Mouse (Mus musculus): Measurements from ENCODE around the gene Txndc16.

Gene Txndc16

DNA sequence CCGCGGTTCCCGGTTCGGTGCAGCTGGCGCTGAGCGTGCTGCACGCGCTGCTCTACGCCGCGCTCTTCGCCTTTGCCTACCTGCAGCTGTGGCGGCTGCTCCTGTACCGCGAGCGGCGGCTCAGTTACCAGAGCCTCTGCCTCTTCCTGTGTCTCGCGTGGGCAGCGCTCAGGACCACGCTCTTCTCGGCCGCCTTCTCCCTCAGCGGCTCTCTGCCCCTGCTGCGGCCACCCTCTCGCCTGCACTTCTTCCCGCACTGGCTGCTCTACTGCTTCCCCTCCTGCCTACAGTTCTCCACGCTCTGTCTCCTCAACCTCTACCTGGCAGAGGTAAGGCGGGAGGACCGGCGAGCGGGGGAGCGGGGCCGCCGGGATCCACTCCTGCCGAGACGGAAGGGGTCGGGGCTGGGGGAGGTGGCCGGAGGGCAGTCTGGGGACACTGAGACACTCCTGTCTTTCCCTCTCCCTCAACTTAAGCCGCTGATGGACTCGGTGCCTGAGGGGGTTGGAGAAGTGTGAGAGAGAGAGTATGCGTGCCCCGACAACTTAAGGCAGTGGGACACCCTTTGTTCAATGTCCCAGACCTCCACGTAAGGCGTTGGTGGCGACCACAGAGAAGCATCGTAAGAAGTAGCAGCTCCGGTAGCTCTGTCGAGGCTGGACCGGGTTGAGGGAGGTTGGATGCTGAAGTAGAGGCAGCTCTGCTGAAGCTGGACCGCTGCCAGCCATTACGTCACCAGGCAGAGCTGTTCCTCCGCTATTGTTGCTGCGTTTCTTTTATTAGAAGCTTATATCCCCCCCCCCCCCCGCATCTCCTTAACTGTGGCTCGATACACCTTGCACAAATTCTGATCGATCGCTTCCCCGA is at the start of gene Txndc16:
TSS of gene Txndc16 (minus strand) at position 239 of the 867 bp plus-strand sequence.
- in situ Hi-C loops (cut with MboI; ENCODE audit: low pct_unique_long_range_greater_than_20kb in 1 of 2, low sequenced_read_pairs in 2 of 2, unreplicated experiment in 1 of 2): no loop called here

DNA sequence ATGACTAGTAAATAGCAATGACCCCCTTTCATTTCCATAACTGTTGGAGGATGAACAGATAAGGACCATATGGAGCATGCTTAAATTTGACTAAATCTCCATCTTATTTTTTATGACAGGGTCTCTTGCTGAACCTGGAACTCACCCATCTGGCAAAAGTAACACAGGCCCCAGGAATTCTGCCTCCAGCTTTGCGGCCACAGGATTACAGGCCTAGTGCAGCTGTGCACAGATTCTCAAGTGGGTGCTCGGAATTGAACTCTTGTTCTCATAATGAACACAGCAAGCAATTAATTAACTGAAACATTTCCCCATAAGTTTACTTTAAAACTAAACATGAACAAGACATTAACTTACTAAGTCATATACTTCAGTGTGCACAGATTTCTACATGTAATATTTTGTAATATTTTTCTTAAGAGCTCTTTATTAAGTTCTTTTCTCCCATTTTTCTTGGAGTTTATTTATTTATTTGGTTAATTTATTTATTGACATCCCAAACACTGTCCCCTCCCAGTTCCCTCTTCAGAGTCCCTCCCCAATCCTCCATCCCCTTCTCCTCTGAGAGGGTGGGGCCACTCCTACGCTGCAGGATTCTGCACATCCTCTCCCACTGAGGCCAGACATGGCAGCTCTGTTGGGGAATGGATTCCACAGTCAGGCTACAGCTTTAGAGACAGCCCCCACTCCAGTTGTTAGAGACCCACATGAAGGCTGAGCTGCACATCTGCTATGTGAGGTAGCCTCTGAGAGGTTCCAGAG is 43.9 kb upstream of the Txndc16 start:
- in situ Hi-C loops (cut with MboI; ENCODE audit: low pct_unique_long_range_greater_than_20kb in 1 of 2, low sequenced_read_pairs in 2 of 2, unreplicated experiment in 1 of 2): no loop called here

DNA sequence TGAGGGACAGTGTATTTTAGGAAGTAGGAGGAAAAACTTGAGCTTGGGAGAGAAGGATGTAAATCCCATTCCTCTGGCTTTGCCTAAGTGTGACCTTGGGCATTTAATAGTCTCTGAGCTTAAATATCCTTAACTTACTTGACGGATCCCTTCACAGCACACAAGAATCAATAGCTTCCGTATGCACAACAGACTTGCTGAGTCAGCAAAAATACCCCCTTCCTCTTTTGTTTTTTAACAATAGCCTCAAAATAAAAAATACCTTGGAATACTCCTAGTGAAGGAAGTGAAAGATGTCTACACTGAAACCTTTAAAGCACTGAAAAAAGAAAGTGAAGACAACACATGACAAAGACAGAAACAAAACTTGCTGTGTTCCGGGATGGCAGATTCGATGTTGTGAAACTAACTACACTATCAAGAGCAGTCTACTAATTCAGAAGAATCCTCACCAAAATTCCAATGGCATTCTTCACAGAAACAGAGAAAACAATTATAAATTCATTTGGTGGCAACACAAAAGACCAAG is 31.5 kb upstream of the Txndc16 start:
- in situ Hi-C loops (cut with MboI; ENCODE audit: low pct_unique_long_range_greater_than_20kb in 1 of 2, low sequenced_read_pairs in 2 of 2, unreplicated experiment in 1 of 2): no loop called here

DNA sequence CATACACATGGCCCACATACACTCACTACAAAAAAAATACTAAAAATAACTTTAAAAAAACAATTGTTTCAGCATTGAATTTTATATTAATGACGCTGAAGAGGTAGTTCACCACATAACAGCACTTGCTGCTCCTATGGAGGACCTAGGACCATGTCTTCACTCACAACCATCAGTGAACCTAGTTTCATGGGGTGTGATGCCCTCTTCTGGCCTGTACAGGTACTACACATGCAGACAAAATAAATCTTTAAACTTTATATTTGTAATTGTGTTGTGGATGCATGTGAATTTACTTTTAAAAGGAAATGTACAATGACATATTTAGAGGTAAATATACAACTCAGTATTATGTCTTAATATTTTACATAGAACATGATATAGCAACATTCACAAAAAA is 21.5 kb upstream of the Txndc16 start:
- in situ Hi-C loops (cut with MboI; ENCODE audit: low pct_unique_long_range_greater_than_20kb in 1 of 2, low sequenced_read_pairs in 2 of 2, unreplicated experiment in 1 of 2): loop anchor here in 1 of 2 experiments (25.0 kb wide), 1 partner anchor 254 kb away; the partner anchor contains the start of gene Ptger2

DNA sequence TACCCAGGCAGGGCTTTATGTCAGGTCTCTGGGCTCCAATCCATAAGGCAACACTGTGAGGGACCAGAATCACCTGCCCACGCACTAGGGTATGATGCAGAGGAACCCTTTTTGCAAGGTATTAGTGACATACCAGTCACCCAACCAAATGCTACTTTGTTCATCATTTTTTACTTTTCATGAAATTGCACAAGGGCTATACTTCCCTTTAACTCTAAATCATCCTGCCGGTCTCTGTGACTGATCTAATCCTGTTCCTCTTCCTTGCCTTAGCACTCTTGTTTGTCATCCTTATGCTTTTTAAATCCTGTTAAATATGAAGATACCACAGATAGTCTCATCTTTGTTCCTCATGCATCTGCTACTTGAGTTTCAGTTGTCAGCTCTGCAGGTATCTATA is 18.9 kb upstream of the Txndc16 start:
- in situ Hi-C loops (cut with MboI; ENCODE audit: low pct_unique_long_range_greater_than_20kb in 1 of 2, low sequenced_read_pairs in 2 of 2, unreplicated experiment in 1 of 2): loop anchor here in 1 of 2 experiments (25.0 kb wide), 1 partner anchor 252 kb away; the partner anchor contains the start of gene Ptger2

DNA sequence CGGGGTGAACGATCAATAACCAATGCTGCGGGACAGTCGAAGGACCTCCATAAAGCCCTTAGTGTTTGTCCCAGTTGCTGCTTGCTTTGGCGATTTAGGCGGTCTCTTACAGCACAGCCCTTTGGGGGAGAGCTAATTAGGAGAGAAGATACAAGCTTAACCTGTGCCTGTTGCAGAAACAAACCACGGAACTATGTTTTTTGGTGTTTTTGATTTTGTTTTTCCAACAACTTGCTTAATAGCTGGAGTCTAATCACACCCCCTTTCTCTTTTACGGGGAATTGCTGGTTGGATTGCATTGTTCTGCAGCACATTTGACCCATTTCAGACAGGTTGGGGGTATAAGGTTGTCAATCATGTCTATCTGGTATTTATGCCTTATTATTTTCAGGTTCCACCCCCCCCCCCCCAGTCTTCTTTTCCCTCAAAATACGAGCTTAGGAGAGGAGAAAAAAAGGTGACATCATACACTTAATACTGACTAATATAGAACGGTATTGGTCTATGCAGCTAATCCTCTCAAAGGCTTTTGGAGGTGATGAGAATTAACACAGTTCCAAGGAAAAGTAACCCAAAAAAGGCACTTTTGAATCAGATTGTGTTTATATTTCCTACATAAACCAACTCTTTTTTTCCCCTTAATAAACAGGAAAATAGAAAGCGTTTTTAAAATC is 966 bp upstream of the Txndc16 start:
- in situ Hi-C loops (cut with MboI; ENCODE audit: low pct_unique_long_range_greater_than_20kb in 1 of 2, low sequenced_read_pairs in 2 of 2, unreplicated experiment in 1 of 2): no loop called here

DNA sequence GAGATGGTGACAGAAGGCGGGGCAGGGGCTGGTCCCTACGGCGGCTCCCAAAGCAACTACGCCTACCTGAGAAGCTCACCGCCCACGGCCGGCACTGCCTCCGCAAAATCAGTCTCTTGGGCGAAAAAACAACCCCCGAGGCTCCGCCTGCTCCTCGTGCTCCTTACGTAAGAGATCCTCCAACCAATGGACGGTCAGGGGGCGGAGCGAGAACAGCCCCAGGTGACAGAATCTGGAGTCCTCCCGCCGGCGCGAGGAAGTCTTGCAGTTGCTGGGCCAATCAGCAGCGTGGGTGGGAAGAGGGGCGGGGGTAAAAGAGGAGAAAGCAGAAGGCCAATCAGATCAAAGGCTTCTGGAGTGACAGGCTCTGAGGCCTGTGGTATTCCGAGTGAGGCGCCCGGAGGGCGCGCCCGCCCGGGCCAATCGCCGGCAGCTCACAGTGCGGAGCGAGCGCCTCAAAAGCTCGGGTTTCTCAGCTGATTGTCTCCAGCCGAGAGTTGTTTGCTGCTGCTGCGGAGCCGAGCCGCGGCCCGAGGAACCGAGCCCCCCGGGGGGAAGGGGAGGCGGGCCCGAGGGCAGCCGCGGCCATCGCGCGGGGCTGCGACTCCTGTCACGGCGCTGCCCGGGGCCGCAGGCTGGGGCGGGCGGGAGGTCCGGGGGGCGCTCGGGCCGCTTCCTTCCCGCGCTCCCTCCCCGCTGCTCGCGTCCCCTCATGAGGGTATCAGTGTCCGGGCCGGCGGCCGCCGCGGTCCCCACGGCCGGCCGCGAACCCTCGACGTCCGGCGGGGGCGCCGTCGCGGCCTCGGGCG is 643 bp downstream of the Txndc16 start, which contains the start of gene Gpr137c:
TSS of gene Gpr137c (plus strand) at position 437 of the 809 bp plus-strand sequence.
- in situ Hi-C loops (cut with MboI; ENCODE audit: low pct_unique_long_range_greater_than_20kb in 1 of 2, low sequenced_read_pairs in 2 of 2, unreplicated experiment in 1 of 2): no loop called here

DNA sequence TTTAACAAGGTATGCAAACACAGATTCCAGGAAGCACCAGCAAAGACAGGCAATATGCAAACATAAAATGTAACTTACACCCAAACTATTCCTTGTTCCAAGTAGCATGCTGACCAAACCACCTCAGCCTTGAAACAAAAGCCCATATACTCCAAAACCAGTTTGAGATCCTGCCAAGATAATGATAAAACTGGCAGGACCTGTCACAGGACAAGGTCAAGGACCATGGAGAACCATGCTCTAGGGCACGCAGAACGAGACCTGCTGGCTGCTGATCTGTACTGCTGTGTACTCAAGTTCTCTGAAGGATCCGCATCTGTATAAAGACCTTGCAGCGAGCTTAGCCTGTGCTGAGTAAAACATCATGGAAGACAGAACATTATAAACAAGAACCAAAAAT is 2.4 kb downstream of the Txndc16 start:
- in situ Hi-C loops (cut with MboI; ENCODE audit: low pct_unique_long_range_greater_than_20kb in 1 of 2, low sequenced_read_pairs in 2 of 2, unreplicated experiment in 1 of 2): no loop called here

DNA sequence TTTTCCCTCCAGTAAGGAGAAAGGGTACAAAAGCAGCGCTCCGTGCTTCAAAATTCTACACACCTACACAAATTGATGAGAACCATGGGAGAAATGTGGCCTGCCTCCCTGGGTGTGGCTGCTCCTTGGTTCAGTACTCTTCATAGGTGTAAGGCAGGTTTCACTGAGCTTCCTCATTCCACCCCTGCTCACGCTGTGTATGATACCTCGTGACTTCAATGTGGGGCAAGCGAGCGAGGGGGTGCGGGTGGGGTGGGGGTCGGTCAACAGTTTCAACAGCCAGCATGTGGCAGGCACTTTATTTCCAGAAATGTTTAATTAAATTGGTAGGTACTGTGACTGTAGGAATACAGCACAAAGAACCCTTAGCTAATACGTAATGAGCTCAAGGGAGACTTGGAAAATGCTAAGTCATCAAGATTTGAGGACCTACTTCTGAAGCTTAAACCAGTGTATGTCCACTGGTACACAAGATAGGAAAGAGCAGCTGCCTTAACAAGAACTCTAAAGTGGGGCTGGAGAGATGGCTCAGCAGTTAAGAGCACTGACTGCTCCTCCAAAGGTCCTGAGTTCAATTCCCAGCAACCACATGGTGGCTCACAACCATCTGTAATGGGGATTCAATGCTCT is 3.3 kb downstream of the Txndc16 start:
- in situ Hi-C loops (cut with MboI; ENCODE audit: low pct_unique_long_range_greater_than_20kb in 1 of 2, low sequenced_read_pairs in 2 of 2, unreplicated experiment in 1 of 2): no loop called here

DNA sequence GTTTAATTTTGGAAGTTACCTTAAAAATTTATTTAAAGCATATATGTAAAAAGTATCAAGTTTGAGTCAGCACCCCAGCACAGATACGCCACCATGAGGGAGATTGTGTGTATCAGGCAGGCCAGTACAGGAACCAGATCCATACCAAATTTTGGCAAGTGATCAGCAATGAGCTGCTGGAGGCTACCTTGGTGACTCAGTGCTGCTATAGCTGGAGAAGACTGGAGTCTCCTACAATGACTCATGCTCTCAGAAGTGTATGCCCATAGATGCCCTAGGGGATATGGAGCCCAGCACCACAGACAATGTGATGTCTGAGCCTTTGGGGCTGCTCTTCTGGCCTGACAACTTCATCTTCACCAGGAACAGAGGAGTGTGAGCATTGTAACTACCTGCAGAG is 8.7 kb downstream of the Txndc16 start:
- in situ Hi-C loops (cut with MboI; ENCODE audit: low pct_unique_long_range_greater_than_20kb in 1 of 2, low sequenced_read_pairs in 2 of 2, unreplicated experiment in 1 of 2): no loop called here

DNA sequence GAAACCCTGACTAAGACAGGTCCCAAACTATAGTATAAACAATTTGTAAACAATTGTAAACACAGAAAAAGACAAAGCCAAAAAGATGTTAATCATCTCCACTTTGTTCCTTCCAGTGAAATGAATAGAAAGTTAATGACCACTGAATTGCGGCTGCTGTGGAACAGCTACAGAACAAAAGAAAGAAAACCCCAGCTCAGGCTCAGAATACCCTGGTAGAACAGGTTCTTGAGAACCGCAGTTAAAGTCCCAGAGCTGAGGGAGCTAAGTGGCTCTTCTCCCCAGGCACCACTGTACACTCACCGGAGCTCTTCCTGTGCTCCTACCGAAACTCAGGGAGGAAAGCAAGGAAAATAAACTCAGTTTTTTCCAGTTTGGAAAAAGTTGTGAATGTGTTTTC is 9.4 kb downstream of the Txndc16 start:
- in situ Hi-C loops (cut with MboI; ENCODE audit: low pct_unique_long_range_greater_than_20kb in 1 of 2, low sequenced_read_pairs in 2 of 2, unreplicated experiment in 1 of 2): no loop called here

DNA sequence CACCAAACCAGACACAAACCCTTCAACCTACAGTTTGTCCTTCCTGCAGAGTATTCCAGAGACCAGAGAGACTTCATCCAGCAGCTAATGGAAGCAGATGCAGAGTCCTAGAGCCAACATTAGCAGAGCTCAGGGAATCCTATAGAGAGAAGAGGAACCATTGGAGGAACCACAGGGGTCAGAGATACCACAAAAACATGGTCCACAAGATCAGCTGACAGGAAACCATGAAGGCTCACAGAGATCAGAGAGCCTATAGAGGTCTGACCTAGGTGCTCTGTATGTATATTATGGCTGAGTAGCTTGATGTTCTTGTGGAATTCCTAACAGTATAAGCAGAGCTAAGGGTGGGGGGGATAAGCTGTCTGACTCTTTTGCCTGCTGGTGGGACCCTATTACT is 19.5 kb downstream of the Txndc16 start:
- in situ Hi-C loops (cut with MboI; ENCODE audit: low pct_unique_long_range_greater_than_20kb in 1 of 2, low sequenced_read_pairs in 2 of 2, unreplicated experiment in 1 of 2): no loop called here

DNA sequence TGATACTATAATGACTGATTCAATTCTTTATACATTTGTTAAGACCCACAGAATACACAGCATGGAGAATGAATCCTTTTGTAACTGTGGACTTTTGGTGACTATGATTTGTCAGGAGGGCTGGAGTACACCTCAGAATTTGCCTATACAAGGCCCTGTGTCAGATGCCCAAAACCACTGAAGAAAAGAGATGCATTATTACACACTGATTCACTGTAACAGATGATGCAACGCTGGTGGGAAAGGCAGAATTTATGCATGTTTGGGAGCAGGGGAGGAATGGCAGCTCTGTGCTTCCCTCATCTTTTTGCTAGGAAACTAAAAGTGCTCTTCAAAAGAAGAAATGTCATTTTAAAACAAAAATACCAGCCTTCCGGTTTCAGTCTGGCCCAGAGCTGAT is 29.1 kb downstream of the Txndc16 start:
- in situ Hi-C loops (cut with MboI; ENCODE audit: low pct_unique_long_range_greater_than_20kb in 1 of 2, low sequenced_read_pairs in 2 of 2, unreplicated experiment in 1 of 2): no loop called here

DNA sequence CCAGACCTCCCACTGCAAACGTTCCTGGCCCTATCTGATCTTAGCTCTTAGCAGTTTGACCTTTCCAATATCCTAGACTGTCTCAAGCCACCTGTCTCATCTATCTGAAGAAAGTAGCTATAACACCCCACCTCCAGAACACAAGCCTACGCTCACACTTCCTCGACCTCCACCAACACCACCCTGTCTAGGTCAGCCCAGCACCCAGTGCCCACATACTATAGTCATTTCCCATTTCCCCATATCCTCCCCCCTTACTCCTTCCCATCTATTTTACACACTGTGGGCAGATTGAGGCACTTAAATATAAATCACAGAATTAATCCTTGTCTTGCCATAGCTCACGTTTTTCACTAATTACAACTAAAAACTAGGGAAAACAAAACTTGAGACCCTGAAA is 38.5 kb downstream of the Txndc16 start:
- in situ Hi-C loops (cut with MboI; ENCODE audit: low pct_unique_long_range_greater_than_20kb in 1 of 2, low sequenced_read_pairs in 2 of 2, unreplicated experiment in 1 of 2): no loop called here

DNA sequence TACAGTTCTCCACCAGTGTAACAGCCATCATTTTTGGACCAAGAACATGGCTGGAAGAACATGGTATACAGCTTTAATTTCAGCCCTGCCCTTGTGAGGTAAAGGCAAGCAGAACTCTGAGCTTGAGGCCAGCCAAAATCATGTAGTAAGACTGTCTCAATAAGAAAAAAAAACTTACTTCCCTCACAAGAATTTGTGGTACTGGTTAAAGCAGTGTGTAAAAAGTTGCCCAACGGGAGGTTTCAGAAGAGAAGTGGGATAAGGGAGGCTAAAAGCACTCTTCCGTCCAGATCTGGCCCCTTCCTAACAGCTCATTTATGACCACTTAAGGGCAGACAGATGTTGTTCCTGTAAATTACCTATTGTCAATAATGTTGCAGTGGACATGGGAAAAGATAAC is 40.5 kb downstream of the Txndc16 start:
- in situ Hi-C loops (cut with MboI; ENCODE audit: low pct_unique_long_range_greater_than_20kb in 1 of 2, low sequenced_read_pairs in 2 of 2, unreplicated experiment in 1 of 2): no loop called here

DNA sequence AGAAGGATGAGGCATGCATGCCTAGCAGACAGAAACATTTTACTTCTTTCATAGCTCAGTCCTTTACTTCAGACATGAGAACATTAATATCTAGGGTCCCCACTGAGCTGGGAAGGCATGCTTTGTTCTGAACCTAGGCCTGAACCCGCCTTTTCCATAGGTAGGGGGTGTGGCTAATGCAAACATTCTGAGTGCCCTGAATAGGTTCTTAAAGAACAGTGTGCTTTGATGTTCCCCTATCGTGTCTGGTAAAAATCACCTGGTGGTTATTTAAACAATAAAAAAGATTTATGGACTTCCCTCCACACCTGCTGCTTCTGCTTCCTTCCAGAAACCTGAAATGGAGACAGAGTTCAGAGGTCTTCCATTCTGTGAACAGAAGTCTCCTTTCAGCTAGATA is 40.9 kb downstream of the Txndc16 start:
- in situ Hi-C loops (cut with MboI; ENCODE audit: low pct_unique_long_range_greater_than_20kb in 1 of 2, low sequenced_read_pairs in 2 of 2, unreplicated experiment in 1 of 2): no loop called here

DNA sequence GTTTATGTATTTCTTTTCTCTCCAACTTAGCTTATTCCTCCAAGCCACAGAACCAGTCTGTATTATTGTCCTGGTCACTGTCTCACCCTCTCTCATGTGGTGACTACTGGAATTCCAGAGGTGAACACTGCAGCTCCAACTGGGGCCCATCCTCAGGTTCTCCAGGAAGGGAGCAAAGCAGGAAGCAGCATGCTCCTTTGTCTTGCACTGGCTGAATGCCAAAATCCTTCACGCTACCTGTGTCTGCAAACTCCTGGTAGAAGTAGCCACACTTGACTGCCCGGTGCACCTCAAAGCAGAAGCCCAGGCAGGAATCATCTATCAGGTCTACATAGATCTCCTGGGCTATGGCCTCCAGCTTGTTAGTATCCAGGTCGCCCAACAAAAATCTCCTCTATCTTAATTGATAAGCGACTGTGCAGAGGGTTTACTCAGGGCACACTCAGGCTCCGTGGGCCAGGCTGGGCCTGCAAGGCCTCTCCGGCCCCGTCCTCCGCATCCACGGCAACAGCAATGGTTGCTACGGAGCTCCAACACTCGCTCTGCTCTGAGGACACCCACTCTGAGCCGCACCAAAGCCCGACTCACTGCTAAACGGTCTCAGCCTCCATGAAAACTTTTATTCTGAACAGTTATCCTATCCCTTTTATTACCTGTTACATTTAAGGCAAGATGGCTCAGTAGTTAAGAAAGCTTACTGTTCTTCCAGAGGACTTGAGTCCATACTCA is 45.0 kb downstream of the Txndc16 start:
- in situ Hi-C loops (cut with MboI; ENCODE audit: low pct_unique_long_range_greater_than_20kb in 1 of 2, low sequenced_read_pairs in 2 of 2, unreplicated experiment in 1 of 2): no loop called here

All from mouse embryonic stem cell (cell line).